Mouse (Mus musculus): ENCODE data around the gene Gm27179.
"Not testable (repeated sequence)": the region's sequence is repeated elsewhere in the genome, so short reads cannot be mapped to it uniquely, and the experiment has no call there.

Gene Gm27179

GRCm38 (mm10) chr14:69512449-69512848, at the start of gene Gm27179:
Gm27179 (minus strand) TSS chr14:69512549.
- not testable (repeated sequence) for DNase-seq (ENCODE audit: low spot score)

- DNase-seq (ENCODE audit: low spot score): not testable (repeated sequence)
Observed at GRCm38 (mm10) chr14:69557550-69557949, 45.2 kb upstream of the Gm27179 start.

GRCm38 (mm10) chr14:69556820-69557219, 44.5 kb upstream of the Gm27179 start:
- not testable (repeated sequence) for DNase-seq (ENCODE audit: low spot score)

- not testable (repeated sequence) for DNase-seq (ENCODE audit: low spot score)
Observed at GRCm38 (mm10) chr14:69555110-69555831, 42.9 kb upstream of the Gm27179 start, which contains the start of gene Entpd4b. Entpd4b (plus strand) TSS chr14:69555424.

- DNase-seq (ENCODE audit: low spot score): not testable (repeated sequence)
Observed at GRCm38 (mm10) chr14:69547310-69547709, 35.0 kb upstream of the Gm27179 start.

GRCm38 (mm10) chr14:69545052-69545451, 32.7 kb upstream of the Gm27179 start:
- DNase-seq (ENCODE audit: low spot score): not testable (repeated sequence)

- not testable (repeated sequence) for DNase-seq (ENCODE audit: low spot score)
Observed at GRCm38 (mm10) chr14:69544033-69544432, 31.7 kb upstream of the Gm27179 start.

GRCm38 (mm10) chr14:69542695-69543094, 30.3 kb upstream of the Gm27179 start:
- DNase-seq (ENCODE audit: low spot score): not testable (repeated sequence)

GRCm38 (mm10) chr14:69540113-69540512, 27.8 kb upstream of the Gm27179 start:
- DNase-seq (ENCODE audit: low spot score): not testable (repeated sequence)

- not testable (repeated sequence) for DNase-seq (ENCODE audit: low spot score)
Observed at GRCm38 (mm10) chr14:69536539-69536938, 24.2 kb upstream of the Gm27179 start.

- not testable (repeated sequence) for DNase-seq (ENCODE audit: low spot score)
Observed at GRCm38 (mm10) chr14:69526202-69526601, 13.9 kb upstream of the Gm27179 start.

GRCm38 (mm10) chr14:69523001-69523400, 10.7 kb upstream of the Gm27179 start:
- DNase-seq (ENCODE audit: low spot score): not testable (repeated sequence)

GRCm38 (mm10) chr14:69520810-69521209, 8.5 kb upstream of the Gm27179 start:
- not testable (repeated sequence) for DNase-seq (ENCODE audit: low spot score)

- not testable (repeated sequence) for DNase-seq (ENCODE audit: low spot score)
Observed at GRCm38 (mm10) chr14:69507000-69507399, 5.3 kb downstream of the Gm27179 start.

GRCm38 (mm10) chr14:69503174-69503573, 9.2 kb downstream of the Gm27179 start, which contains the start of gene Gm16867:
Gm16867 (minus strand) TSS chr14:69503362.
- DNase-seq (ENCODE audit: low spot score): not testable (repeated sequence)

GRCm38 (mm10) chr14:69502440-69503150, 9.8 kb downstream of the Gm27179 start:
- DNase-seq (ENCODE audit: low spot score): not testable (repeated sequence)

GRCm38 (mm10) chr14:69496259-69496658, 16.1 kb downstream of the Gm27179 start:
- DNase-seq (ENCODE audit: low spot score): not testable (repeated sequence)

- DNase-seq (ENCODE audit: low spot score): not testable (repeated sequence)
Observed at GRCm38 (mm10) chr14:69494946-69495345, 17.4 kb downstream of the Gm27179 start.

GRCm38 (mm10) chr14:69494522-69494921, 17.8 kb downstream of the Gm27179 start:
- DNase-seq (ENCODE audit: low spot score): not testable (repeated sequence)

GRCm38 (mm10) chr14:69488001-69488400, 24.3 kb downstream of the Gm27179 start:
- not testable (repeated sequence) for DNase-seq (ENCODE audit: low spot score)

- DNase-seq (ENCODE audit: low spot score): not testable (repeated sequence)
Observed at GRCm38 (mm10) chr14:69485466-69486135, 26.7 kb downstream of the Gm27179 start.
